Comparison of ENCODE assay signal across 27 mouse cellular contexts in genomic region chr10:104684717-104685336, GRCm38 (mm10).
DNase-seq lines count a peak whose midpoint lies in the region; ATAC-seq and TF ChIP-seq lines count a peak whose summit lies in the region.
"Had no signal": no experiment of that assay in that cellular context is flagged by ENCODE, and none has a peak within 500 bp of the region (broad histone marks: within the 10 kb centered on the region; RNA-seq: fewer than 3 reads in every experiment).

No protein-coding gene starts in this region.

- intact Hi-C loops in heart, postnatal 14 days (cut with DNase I), result no loop called here

- peak overlapping the region; percentile 42 for H3K27ac ChIP-seq in heart, embryonic 13.5 days (replicated peaks)
- H3K27ac ChIP-seq in lung, embryonic 14.5 days (ENCODE audit: low read depth), result peak overlapping the region; percentile 10; the same call in 1 of the 2 replicates
- H3K27ac ChIP-seq: embryonic facial prominence, embryonic 12.5 days; embryonic facial prominence, embryonic 15.5 days; gastrocnemius, adult 2 months; heart, adult 2 months; heart, embryonic 15.5 days; hindbrain, embryonic 14.5 days; hindbrain, postnatal 0 days had no signal

- H3K4me1 ChIP-seq in heart, embryonic 13.5 days, result peaks cover 11% of the 10 kb centered on the region
- no peaks in the 10 kb centered on the region for H3K4me1 ChIP-seq in lung, embryonic 14.5 days (ENCODE audit: insufficient read depth)
- H3K4me1 ChIP-seq in lung, adult 2 months (ENCODE audit: control insufficient read depth, insufficient read depth, low read length), result no peaks in the 10 kb centered on the region
- H3K4me1 ChIP-seq: embryonic facial prominence, embryonic 12.5 days; embryonic facial prominence, embryonic 15.5 days; heart, embryonic 15.5 days had no signal

- no peak overlapping the region for H3K4me3 ChIP-seq in heart, embryonic 13.5 days
- no peak overlapping the region for H3K4me3 ChIP-seq in lung, embryonic 14.5 days (ENCODE audit: low read depth, low read length)
- no peak overlapping the region for H3K4me3 ChIP-seq in lung, adult 2 months (replicated peaks; ENCODE audit: extremely low read depth, low read depth, low read length)
- H3K4me3 ChIP-seq: embryonic facial prominence, embryonic 12.5 days; embryonic facial prominence, embryonic 15.5 days; gastrocnemius, adult 2 months; heart, adult 2 months; heart, embryonic 15.5 days had no signal

- WGBS in heart, embryonic 13.5 days, result 23% methylated on average over 5 of the region's 5 CpGs
- 39% methylated on average over 5 of the region's 5 CpGs for WGBS in lung, embryonic 14.5 days
- WGBS in lung, adult 2 months, result 72% methylated on average over 5 of the region's 5 CpGs

- no peaks in the 10 kb centered on the region for H3K9me3 ChIP-seq in heart, embryonic 13.5 days
- H3K9me3 ChIP-seq in lung, embryonic 14.5 days (ENCODE audit: low read depth, low read length), result no peaks in the 10 kb centered on the region
- H3K9me3 ChIP-seq: embryonic facial prominence, embryonic 12.5 days; embryonic facial prominence, embryonic 15.5 days; heart, embryonic 15.5 days had no signal

- no peak; the same call in 1 of the 2 replicates for ATAC-seq in heart, embryonic 13.5 days (ENCODE audit: extremely low read depth, insufficient number of reproducible peaks, low FRiP score, low TSS enrichment)
- peak; percentile 74 for ATAC-seq in lung, embryonic 14.5 days (ENCODE audit: insufficient read depth)
- ATAC-seq: activated CD4-positive, CD25-positive, alpha-beta regulatory T cell, adult 4 months; forebrain, embryonic 14.5 days; forebrain, postnatal 0 days; hindbrain, postnatal 0 days; inflammation-experienced regulatory T-cells, adult 6 months had no signal

- H3K9ac ChIP-seq in heart, embryonic 13.5 days, result no peak overlapping the region
- H3K9ac ChIP-seq in lung, embryonic 14.5 days, result no peak overlapping the region
- H3K9ac ChIP-seq: embryonic facial prominence, embryonic 12.5 days; embryonic facial prominence, embryonic 15.5 days; forebrain, postnatal 0 days; heart, embryonic 15.5 days; hindbrain, embryonic 14.5 days had no signal

- DNase-seq in embryo, embryonic 10.5 days (ENCODE audit: low spot score), result peak; percentile 7
- no peak for DNase-seq in embryo, embryonic 11 days
- no peak for DNase-seq in heart, postnatal 14 days
- peak; percentile 57 for DNase-seq in lung, embryonic 14.5 days
- DNase-seq in lung, adult 2 months, result no peak
- DNase-seq in left cerebral cortex, adult 8-10 months (ENCODE audit: low spot score in 2 of 2), result no peak
- DNase-seq: adrenal gland, adult 8-10 months; adrenal gland, postnatal 25 days; cerebellum, adult 11-12 months; cerebellum, adult 8-10 months; cerebellum, postnatal 10 days; cerebellum, postnatal 36 days; forebrain, postnatal 0 days; gastrocnemius, adult 2 months; gastrocnemius, postnatal 14 days; heart, adult 2 months; heart, postnatal 10 days; heart, postnatal 4 days had no signal

- TF ChIP-seq POLR2A in lung, adult 2 months (IDR thresholded peaks at IDR 0.05; ENCODE audit: borderline replicate concordance, extremely low read depth, low read depth, low read length), result no peak

- no peaks in the 10 kb centered on the region for H3K27me3 ChIP-seq in heart, embryonic 13.5 days (replicated peaks)
- H3K27me3 ChIP-seq in lung, embryonic 14.5 days (ENCODE audit: insufficient read depth, low read length), result no peaks in the 10 kb centered on the region
- H3K27me3 ChIP-seq: embryonic facial prominence, embryonic 12.5 days; embryonic facial prominence, embryonic 15.5 days; heart, embryonic 15.5 days had no signal

- 0 out of 2 replicates have a peak overlapping the region, but pooled peaks have one; percentile 20 for H3K4me2 ChIP-seq in heart, embryonic 13.5 days
- no peak overlapping the region for H3K4me2 ChIP-seq in lung, embryonic 14.5 days
- H3K4me2 ChIP-seq: embryonic facial prominence, embryonic 12.5 days; embryonic facial prominence, embryonic 15.5 days; heart, embryonic 15.5 days; hindbrain, embryonic 14.5 days had no signal

- TF ChIP-seq CTCF in lung, embryonic 14.5 days (IDR thresholded peaks at IDR 0.05; ENCODE audit: low read depth), result no peak
- TF ChIP-seq CTCF in lung, adult 2 months (IDR thresholded peaks at IDR 0.05; ENCODE audit: insufficient read depth, low read length), result no peak

- H3K36me3 ChIP-seq in heart, embryonic 13.5 days, result no peaks in the 10 kb centered on the region
- H3K36me3 ChIP-seq in lung, embryonic 14.5 days (ENCODE audit: insufficient read depth), result no peaks in the 10 kb centered on the region
- H3K36me3 ChIP-seq: embryonic facial prominence, embryonic 12.5 days; embryonic facial prominence, embryonic 15.5 days; heart, embryonic 15.5 days had no signal

Comparison
In these comparisons a context has a peak if more than half of its experiments do, and no peak if none do; other contexts are left out.
1. DNase-seq: peak in embryo, embryonic 10.5 days (single experiment) and lung, embryonic 14.5 days (single experiment); none in embryo, embryonic 11 days (single experiment), heart, postnatal 14 days (0 of 2), lung, adult 2 months (single experiment) and left cerebral cortex, adult 8-10 months (0 of 2).